Mouse (Mus musculus) left cerebral cortex, postnatal 36 days (tissue): ENCODE measurements around the gene Stk10. TPM values are rescaled to one million over a fixed set of nuclear protein-coding genes. Genes with fewer than 3 reads are reported as not detected.

Experiments
- DNase-seq, 2 experiments: peaks; one replicate each; pipeline ENCODE4 v3.0.0; 2021 to 2022; ENCODE audit warnings: low spot score in 2 of 2, mixed read lengths in 1 of 2
- intact Hi-C: fragments of 180-260 bp; cut with DNase I; formaldehyde crosslinking; loops from one replicate; pipeline ENCODE4 v1.15.1; 2025
- total RNA-seq, 2 experiments: library from RNA; stranded (reverse); gene quantifications; 2 replicates each; pipeline ENCODE4 v1.2.3; 2021

The Stk10 gene
- total RNA-seq, 2 experiments from 2014 or later, result 6.7 to 8.7 TPM

GRCm38 (mm10) chr11:32519354-32519753 is 13.8 kb upstream of the Stk10 start:
- DNase-seq, result no peak
- intact Hi-C loops, result loop anchor here (5.0 kb wide), 1 partner anchor 62 kb away; the partner anchor contains the start of gene Ubtd2

- intact Hi-C loops, result no loop called here
- no peak for DNase-seq
These were observed 11.9 kb upstream of the Stk10 start for GRCm38 (mm10) chr11:32521246-32521645.

- intact Hi-C loops, result no loop called here
- no peak for DNase-seq
These were observed 8.8 kb upstream of the Stk10 start for GRCm38 (mm10) chr11:32524122-32524920.

- no peak for DNase-seq
- intact Hi-C loops, result no loop called here
These were observed 6.1 kb upstream of the Stk10 start for GRCm38 (mm10) chr11:32527006-32527405.

- intact Hi-C loops, result loop anchor here (5.0 kb wide), 1 partner anchor 78 kb away; no protein-coding TSS in a partner anchor
These were observed 3.0 kb upstream of the Stk10 start for GRCm38 (mm10) chr11:32530151-32530550.

GRCm38 (mm10) chr11:32531871-32532764 is 987 bp upstream of the Stk10 start, which contains the start of gene Efcab9:
TSS of gene Efcab9 (minus strand) at chr11:32532081.
- DNase-seq, result no peak
- intact Hi-C loops, result loop anchor here (1.0 to 5.0 kb wide), 2 partner anchors 56 to 80 kb away; no protein-coding TSS in a partner anchor

More at GRCm38 (mm10) chr11:32530151-32530550, 3.0 kb upstream of the Stk10 start:
- no peak for DNase-seq

- DNase-seq, result peak; percentile 44 to 53
- intact Hi-C loops, result loop anchor here (5.0 kb wide), 1 partner anchor 81 kb away; no protein-coding TSS in a partner anchor
These were observed 567 bp downstream of the Stk10 start for GRCm38 (mm10) chr11:32533482-32534261.

- DNase-seq, result no peak
- intact Hi-C loops, result loop anchor here (5.0 kb wide), 1 partner anchor 82 kb away; no protein-coding TSS in a partner anchor
These were observed 1.5 kb downstream of the Stk10 start for GRCm38 (mm10) chr11:32534453-32535075.

GRCm38 (mm10) chr11:32535646-32536045 is 2.5 kb downstream of the Stk10 start:
- DNase-seq, result no peak
- intact Hi-C loops, result no loop called here

GRCm38 (mm10) chr11:32536954-32537353 is 3.8 kb downstream of the Stk10 start:
- DNase-seq, result no peak
- intact Hi-C loops, result no loop called here

- intact Hi-C loops, result no loop called here
- no peak for DNase-seq
These were observed 5.3 kb downstream of the Stk10 start for GRCm38 (mm10) chr11:32538435-32538834.

GRCm38 (mm10) chr11:32538846-32539245 is 5.7 kb downstream of the Stk10 start:
- DNase-seq, result no peak
- intact Hi-C loops, result no loop called here

- intact Hi-C loops, result no loop called here
- DNase-seq, result no peak
These were observed 6.6 kb downstream of the Stk10 start for GRCm38 (mm10) chr11:32539717-32540116.

- DNase-seq, result no peak
- intact Hi-C loops, result no loop called here
These were observed 7.4 kb downstream of the Stk10 start for GRCm38 (mm10) chr11:32540463-32540862.

GRCm38 (mm10) chr11:32542181-32542580 is 9.1 kb downstream of the Stk10 start:
- no peak for DNase-seq
- intact Hi-C loops, result no loop called here

- DNase-seq, result no peak
- intact Hi-C loops, result no loop called here
These were observed 9.7 kb downstream of the Stk10 start for GRCm38 (mm10) chr11:32542687-32543411.

GRCm38 (mm10) chr11:32544041-32544440 is 10.9 kb downstream of the Stk10 start:
- DNase-seq, result no peak
- intact Hi-C loops, result no loop called here

GRCm38 (mm10) chr11:32544497-32544896 is 11.4 kb downstream of the Stk10 start:
- intact Hi-C loops, result no loop called here
- DNase-seq, result no peak
